ENCODE assay signal across 20 mouse cellular contexts in genomic region chr9:114531276-114531675, GRCm38 (mm10). TPM values are rescaled to one million over a fixed set of nuclear protein-coding genes. Genes with fewer than 3 reads are reported as not detected.
A peak's percentile ranks its signal among the peaks of the same experiment; 100 is the strongest.
DNase-seq lines count a peak whose midpoint lies in the region; ATAC-seq and TF ChIP-seq lines count a peak whose summit lies in the region.
"Had no signal": no experiment of that assay in that cellular context is flagged by ENCODE, and none has a peak within 500 bp of the region (broad histone marks: within the 10 kb centered on the region; RNA-seq: fewer than 3 reads in every experiment).

No protein-coding gene starts in this region.

- ATAC-seq in hindbrain, embryonic 13.5 days (ENCODE audit: low FRiP score), result no peak
- ATAC-seq in liver, embryonic 11.5 days (replicated peaks; ENCODE audit: low FRiP score), result no peak
- ATAC-seq: forebrain, postnatal 0 days; lung, postnatal 0 days had no signal

- no peaks in the 10 kb centered on the region for H3K27me3 ChIP-seq in heart, embryonic 10.5 days (ENCODE audit: insufficient read depth, poor library complexity, severe bottlenecking)
- H3K27me3 ChIP-seq in ES-Bruce4 (ENCODE audit: control insufficient read depth, insufficient read depth, low read length, poor library complexity, severe bottlenecking), result no peaks in the 10 kb centered on the region
- H3K27me3 ChIP-seq in hindbrain, embryonic 13.5 days, result no peaks in the 10 kb centered on the region
- H3K27me3 ChIP-seq in liver, embryonic 11.5 days (replicated peaks; ENCODE audit: control insufficient read depth, insufficient read depth, low read length), result no peaks in the 10 kb centered on the region
- H3K27me3 ChIP-seq: liver, embryonic 13.5 days had no signal

- intact Hi-C loops in gastrocnemius, postnatal 36 days (cut with DNase I), result no loop called here

- no peaks in the 10 kb centered on the region for H3K36me3 ChIP-seq in heart, embryonic 10.5 days
- no peaks in the 10 kb centered on the region for H3K36me3 ChIP-seq in ES-Bruce4 (ENCODE audit: control insufficient read depth, insufficient read depth, low read length, poor library complexity, severe bottlenecking)
- H3K36me3 ChIP-seq in hindbrain, embryonic 13.5 days, result no peaks in the 10 kb centered on the region
- H3K36me3 ChIP-seq in liver, embryonic 11.5 days (ENCODE audit: control insufficient read depth, insufficient read depth, low read length), result no peaks in the 10 kb centered on the region
- H3K36me3 ChIP-seq: liver, embryonic 13.5 days had no signal

- WGBS in heart, embryonic 10.5 days, result 67% methylated on average over 11 of the region's 11 CpGs
- WGBS in hindbrain, embryonic 13.5 days, result 19% methylated on average over 11 of the region's 11 CpGs
- WGBS in liver, embryonic 11.5 days, result 62% methylated on average over 11 of the region's 11 CpGs

- no peaks in the 10 kb centered on the region for H3K9me3 ChIP-seq in heart, embryonic 10.5 days
- H3K9me3 ChIP-seq in ES-Bruce4 (replicated peaks; ENCODE audit: control insufficient read depth, insufficient read depth, low read length, poor library complexity, severe bottlenecking), result no peaks in the 10 kb centered on the region
- H3K9me3 ChIP-seq in hindbrain, embryonic 13.5 days, result no peaks in the 10 kb centered on the region
- no peaks in the 10 kb centered on the region for H3K9me3 ChIP-seq in liver, embryonic 11.5 days (ENCODE audit: control insufficient read depth, low read length)
- H3K9me3 ChIP-seq: liver, embryonic 13.5 days had no signal

- H3K4me3 ChIP-seq in heart, embryonic 10.5 days, result no peak overlapping the region
- 0 out of 2 replicates have a peak overlapping the region, but pooled peaks have one; percentile 19 for H3K4me3 ChIP-seq in ES-Bruce4 (ENCODE audit: low read depth, low read length)
- H3K4me3 ChIP-seq in hindbrain, embryonic 13.5 days, result no peak overlapping the region
- H3K4me3 ChIP-seq in liver, embryonic 11.5 days (ENCODE audit: low read depth, low read length), result no peak overlapping the region
- H3K4me3 ChIP-seq: erythroblast, embryonic 14.5 days; liver, embryonic 13.5 days had no signal

- DNase-seq in heart, embryonic 10.5 days (ENCODE audit: low spot score), result no peak
- no peak for DNase-seq in heart, adult 18-20 months
- DNase-seq in kidney, postnatal 25 days, result peak; percentile 41 to 67
- no peak for DNase-seq in layer of hippocampus, postnatal 10 days (ENCODE audit: low spot score in 2 of 2)
- DNase-seq in gastrocnemius, postnatal 36 days, result no peak
- DNase-seq in liver, embryonic 11.5 days (ENCODE audit: low spot score), result no peak
- DNase-seq: cerebellum, adult 11-12 months; forebrain, postnatal 0 days; heart, postnatal 14 days; liver, embryonic 13.5 days; thymus, adult 2 months had no signal

- peak overlapping the region; percentile 15; the same call in 1 of the 2 replicates for H3K4me2 ChIP-seq in hindbrain, embryonic 13.5 days
- H3K4me2 ChIP-seq in liver, embryonic 11.5 days, result no peak overlapping the region
- H3K4me2 ChIP-seq: liver, embryonic 13.5 days had no signal

- H3K27ac ChIP-seq in heart, embryonic 10.5 days, result peak overlapping the region; percentile 70
- H3K27ac ChIP-seq in ES-Bruce4 (ENCODE audit: insufficient read depth, low read length), result peak overlapping the region; percentile 79
- H3K27ac ChIP-seq in hindbrain, embryonic 13.5 days, result no peak overlapping the region
- no peak overlapping the region for H3K27ac ChIP-seq in liver, embryonic 11.5 days (ENCODE audit: low read depth, low read length)
- H3K27ac ChIP-seq: liver, embryonic 13.5 days had no signal

- no peak for TF ChIP-seq CTCF in ES-Bruce4 (IDR thresholded peaks at IDR 0.05; ENCODE audit: low read depth, low read length)

- no peak for TF ChIP-seq EP300 in ES-Bruce4 (IDR thresholded peaks at IDR 0.05; ENCODE audit: insufficient read depth, low read depth, low read length)

- no peak for TF ChIP-seq POLR2A in ES-Bruce4 (IDR thresholded peaks at IDR 0.05; ENCODE audit: insufficient read depth, low read length)

- peaks cover 64% of the 10 kb centered on the region for H3K4me1 ChIP-seq in heart, embryonic 10.5 days
- H3K4me1 ChIP-seq in ES-Bruce4 (ENCODE audit: control insufficient read depth, insufficient read depth, low read length), result peaks cover 7% of the 10 kb centered on the region
- H3K4me1 ChIP-seq in hindbrain, embryonic 13.5 days (replicated peaks), result peaks cover 29% of the 10 kb centered on the region
- H3K4me1 ChIP-seq in liver, embryonic 11.5 days (replicated peaks; ENCODE audit: control insufficient read depth, insufficient read depth, low read length), result peaks cover 26% of the 10 kb centered on the region

- peak overlapping the region; percentile 39; the same call in 1 of the 2 replicates for H3K9ac ChIP-seq in ES-Bruce4 (ENCODE audit: low read depth, poor library complexity, severe bottlenecking)
- no peak overlapping the region for H3K9ac ChIP-seq in hindbrain, embryonic 13.5 days
- H3K9ac ChIP-seq in liver, embryonic 11.5 days (ENCODE audit: low read depth, low read length), result no peak overlapping the region
- H3K9ac ChIP-seq: forebrain, postnatal 0 days; liver, embryonic 13.5 days had no signal

RNA-seq across cellular contexts. Expression of gene C130032M10Rik, which starts 15.8 kb away (rescaled TPM):
- 0.38 and 0.97 TPM in 2 replicates for polyA plus RNA-seq in heart, embryonic 10.5 days (2016; fragmentation: Nextera tagmentation; extraction: Ambion mirVana)
- total RNA-seq in heart, adult 18-20 months (2021), result not detected
- polyA plus RNA-seq in ES-Bruce4 (2011; ENCODE audit: insufficient read depth, insufficient read length, low read depth, missing spikeins), result not detected in 2 replicates
- 0.32 and 0.35 TPM in 2 replicates for polyA plus RNA-seq in hindbrain, embryonic 13.5 days (2015; fragmentation: Nextera tagmentation; extraction: Ambion mirVana)
- not detected for total RNA-seq in layer of hippocampus, postnatal 10 days (2021)
- total RNA-seq in gastrocnemius, postnatal 36 days (2021), result not detected
- 0.30 TPM in 1 of 2 replicates, not detected in the other for polyA plus RNA-seq in liver, embryonic 11.5 days (2014; fragmentation: Nextera tagmentation; extraction: Ambion mirVana)
- total RNA-seq: forebrain, postnatal 0 days; gastrocnemius, adult 8-10 months; heart, postnatal 14 days; left cerebral cortex, postnatal 25 days; megakaryocyte-erythroid progenitor cell, adult 5-6 weeks; monocyte, adult 5-6 weeks had no signal
- polyA plus RNA-seq: erythroblast, embryonic 14.5 days; forebrain, postnatal 0 days; intestine, embryonic 14.5 days; liver, embryonic 13.5 days; thymus, adult 2 months had no signal

RNA-seq across cellular contexts. Expression of gene Ccr4, which starts 26.6 kb away (rescaled TPM):
- not detected in 2 replicates for polyA plus RNA-seq in heart, embryonic 10.5 days (2016; fragmentation: Nextera tagmentation; extraction: Ambion mirVana)
- not detected for total RNA-seq in heart, adult 18-20 months (2021)
- 0.57 and 1.4 TPM in 2 replicates for polyA plus RNA-seq in ES-Bruce4 (2011; ENCODE audit: insufficient read depth, insufficient read length, low read depth, missing spikeins)
- polyA plus RNA-seq in hindbrain, embryonic 13.5 days (2015; fragmentation: Nextera tagmentation; extraction: Ambion mirVana), result not detected in 2 replicates
- total RNA-seq in layer of hippocampus, postnatal 10 days (2021), result not detected
- total RNA-seq in gastrocnemius, postnatal 36 days (2021), result not detected
- polyA plus RNA-seq in liver, embryonic 11.5 days (2014; fragmentation: Nextera tagmentation; extraction: Ambion mirVana), result not detected in 2 replicates
- total RNA-seq: forebrain, postnatal 0 days; gastrocnemius, adult 8-10 months; left cerebral cortex, postnatal 25 days; megakaryocyte-erythroid progenitor cell, adult 5-6 weeks had no signal
- polyA plus RNA-seq: erythroblast, embryonic 14.5 days; forebrain, postnatal 0 days; liver, embryonic 13.5 days; lung, postnatal 0 days had no signal

RNA-seq across cellular contexts. Expression of gene Trim71, which starts 32.9 kb away (rescaled TPM):
- 2.4 and 3.1 TPM in 2 replicates for polyA plus RNA-seq in heart, embryonic 10.5 days (2016; fragmentation: Nextera tagmentation; extraction: Ambion mirVana)
- total RNA-seq in heart, adult 18-20 months (2021), result not detected
- 120 and 122 TPM in 2 replicates for polyA plus RNA-seq in ES-Bruce4 (2011; ENCODE audit: insufficient read depth, insufficient read length, low read depth, missing spikeins)
- 0.50 and 0.53 TPM in 2 replicates for polyA plus RNA-seq in hindbrain, embryonic 13.5 days (2015; fragmentation: Nextera tagmentation; extraction: Ambion mirVana)
- total RNA-seq in layer of hippocampus, postnatal 10 days (2021), result under 1 TPM; 0.18 to 0.27 TPM
- total RNA-seq in gastrocnemius, postnatal 36 days (2021), result not detected
- 2.6 and 3.1 TPM in 2 replicates for polyA plus RNA-seq in liver, embryonic 11.5 days (2014; fragmentation: Nextera tagmentation; extraction: Ambion mirVana)
- total RNA-seq: gastrocnemius, adult 8-10 months; heart, postnatal 14 days; megakaryocyte-erythroid progenitor cell, adult 5-6 weeks; monocyte, adult 5-6 weeks had no signal
- polyA plus RNA-seq: erythroblast, embryonic 14.5 days; thymus, adult 2 months had no signal

Comparison
In these comparisons a context has a peak if more than half of its experiments do, and no peak if none do; other contexts are left out.
1. DNase-seq: peak in kidney, postnatal 25 days (2 of 2); none in heart, embryonic 10.5 days (single experiment), heart, adult 18-20 months (0 of 2), layer of hippocampus, postnatal 10 days (0 of 2), gastrocnemius, postnatal 36 days (0 of 2) and liver, embryonic 11.5 days (single experiment).
2. H3K27ac ChIP-seq: peak in heart, embryonic 10.5 days (single experiment) and ES-Bruce4 (single experiment); none in hindbrain, embryonic 13.5 days (single experiment) and liver, embryonic 11.5 days (single experiment).
3. RNA of gene Trim71, which starts 32.9 kb away (polyA plus RNA-seq): 120 to 122 TPM in ES-Bruce4; 2.4 to 3.1 TPM in heart, embryonic 10.5 days, 2.6 to 3.1 TPM in liver, embryonic 11.5 days and 0.50 to 0.53 TPM in hindbrain, embryonic 13.5 days; every median in the first group is over 10 times any median in the second.